Mouse (Mus musculus): ENCODE results near the gene Trim30b. TPM values are rescaled to one million over a fixed set of nuclear protein-coding genes. Genes with fewer than 3 reads are reported as not detected.

Trim30b gene
- total and polyA plus RNA-seq, 3 experiments: 1.1 to 4.6 (median 4.4) TPM

DNA sequence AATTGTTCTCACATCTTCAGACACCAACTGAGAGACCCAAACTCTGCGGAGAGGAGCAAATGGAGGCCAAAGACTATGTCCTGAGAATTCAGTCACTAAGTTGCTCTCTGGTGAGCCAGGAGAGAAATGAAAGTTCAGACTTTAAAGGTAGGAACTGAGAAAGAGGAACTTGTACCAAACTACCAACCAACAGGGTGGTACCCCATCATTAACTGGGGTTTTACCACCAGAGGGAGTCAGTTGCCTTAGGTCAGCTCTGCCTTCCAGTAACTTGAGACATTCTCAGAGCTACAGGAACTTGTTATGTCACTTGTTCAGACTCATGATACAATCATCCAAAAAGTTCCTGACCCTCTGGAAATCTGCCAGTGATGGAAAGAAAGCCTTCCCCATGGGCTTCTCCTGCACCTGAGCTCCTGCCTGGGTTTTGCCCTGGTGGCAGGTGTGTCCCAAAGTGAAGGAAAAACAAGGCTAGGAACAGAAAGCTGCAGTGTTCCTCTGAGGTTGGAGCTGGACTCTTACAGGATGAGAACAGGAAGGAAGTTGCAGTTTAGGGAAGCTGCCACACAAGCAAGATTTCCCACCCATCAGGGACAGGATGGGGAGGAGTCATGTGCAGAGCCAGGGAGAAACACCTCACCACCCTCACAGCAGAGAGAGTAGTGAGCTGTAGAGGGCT is at the start of gene Trim30b (continued):
- no peak for TF ChIP-seq PAX5 (IDR thresholded peaks at IDR 0.05; ENCODE audit: low read length)

DNA sequence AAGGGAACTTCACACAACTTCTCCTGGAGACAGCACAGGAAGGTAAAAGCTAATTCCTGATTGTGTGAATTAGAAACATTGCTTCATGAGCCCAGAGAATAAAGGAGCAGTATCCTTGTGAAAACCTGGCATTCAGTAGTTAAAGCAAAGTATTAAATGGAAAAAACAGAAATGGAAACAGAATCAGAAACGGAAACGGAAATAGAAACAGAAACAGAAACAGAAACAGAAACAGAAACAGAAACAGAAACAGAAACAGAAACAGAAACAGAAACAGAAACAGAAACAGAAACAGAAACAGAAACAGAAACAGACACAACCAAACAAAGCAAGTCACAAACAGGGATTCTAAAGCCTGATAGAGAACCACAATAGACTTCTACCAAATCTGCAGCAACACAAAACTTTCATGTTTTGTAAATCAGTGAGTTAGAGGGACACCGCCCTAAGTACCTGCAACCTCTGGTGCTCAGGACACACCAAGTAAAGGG is 34.8 kb upstream of the Trim30b start:
- no peak overlapping the region for H3K4me2 ChIP-seq (ENCODE audit: insufficient read depth, low read depth, poor library complexity, severe bottlenecking)
- no peaks in the 10 kb centered on the region for H3K27me3 ChIP-seq (replicated peaks)
- peaks cover 0 to 18% of the 10 kb centered on the region in 2 experiments; a peak in 2 of 4 replicates for H3K4me1 ChIP-seq (ENCODE audit: control insufficient read depth in 1 of 2, insufficient read depth in 2 of 2)
- H3K4me3 ChIP-seq (replicated peaks in 1 of 3; ENCODE audit: low read depth in 2 of 3, low read length in 2 of 3, poor library complexity in 1 of 3): no peak overlapping the region
- in situ Hi-C loops (cut with MboI; ENCODE audit: low pct_ligation_motif_present, low pct_unique_long_range_greater_than_20kb, low sequenced_read_pairs) (no loop called here), dilution Hi-C loops (cut with MboI; ENCODE audit: extremely low pct_ligation_motif_present, extremely low pct_unique_long_range_greater_than_20kb, low sequenced_read_pairs) (no loop called here)
- TF ChIP-seq IRF4 (IDR thresholded peaks at IDR 0.05; ENCODE audit: low read depth, low read length) (peak; percentile 86), KAT2A (IDR thresholded peaks at IDR 0.05; ENCODE audit: insufficient replicate concordance, low read length) (no peak), EP300 (IDR thresholded peaks at IDR 0.05; ENCODE audit: low read length) (peak; percentile 59; the same call in 1 of the 2 replicates), MEF2A (IDR thresholded peaks at IDR 0.05; ENCODE audit: borderline replicate concordance, low read depth, low read length) (peak; percentile 81), JUN (IDR thresholded peaks at IDR 0.05; ENCODE audit: insufficient read depth, low read depth, low read length) (no peak), HCFC1 (IDR thresholded peaks at IDR 0.05; ENCODE audit: low read depth, low read length) (peak; percentile 51), ETS1 (conservative IDR thresholded peaks at IDR 0.05; ENCODE audit: low read depth, low read length) (peak; percentile 100), TCF12 (IDR thresholded peaks at IDR 0.05; ENCODE audit: low read depth, low read length) (0 out of 2 replicates have a peak, but pooled peaks have one; percentile 29)
- H3K9ac ChIP-seq (ENCODE audit: insufficient read depth, low read depth): no peak overlapping the region
- no peak overlapping the region for H3K27ac ChIP-seq (ENCODE audit: insufficient read depth, low read depth)
- H3K79me2 ChIP-seq (replicated peaks; ENCODE audit: control insufficient read depth, extremely low read depth, insufficient read depth, poor library complexity, severe bottlenecking): no peaks in the 10 kb centered on the region
- peak; percentile 6 for DNase-seq (ENCODE audit: extremely low read depth)
- no peaks in the 10 kb centered on the region for H3K9me3 ChIP-seq (replicated peaks; ENCODE audit: low read length)
- H3K36me3 ChIP-seq (replicated peaks in 1 of 2; ENCODE audit: control insufficient read depth in 1 of 2, insufficient read depth in 1 of 2, low read length in 1 of 2): peaks cover 0 to 8% of the 10 kb centered on the region in 2 experiments

DNA sequence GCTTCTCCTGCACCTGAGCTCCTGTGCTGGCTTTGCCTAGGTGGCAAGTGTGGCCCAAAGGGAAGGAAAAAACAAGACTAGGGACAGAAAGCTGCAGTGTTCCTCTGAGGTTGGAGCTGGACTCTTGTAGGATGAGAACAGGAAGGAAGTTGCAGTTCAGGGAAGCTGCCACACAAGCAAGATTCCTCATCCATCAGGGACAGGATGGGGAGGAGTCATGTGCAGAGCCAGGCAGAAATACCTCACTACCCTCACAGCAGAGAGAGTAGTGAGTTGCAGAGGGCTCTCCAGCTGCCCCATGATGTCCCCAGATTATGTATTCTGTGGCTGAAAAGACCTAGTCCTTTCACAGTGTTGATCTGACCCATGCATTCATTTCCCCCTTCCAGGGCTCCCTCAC is 31.5 kb upstream of the Trim30b start:
- in situ Hi-C loops (cut with MboI; ENCODE audit: low pct_ligation_motif_present, low pct_unique_long_range_greater_than_20kb, low sequenced_read_pairs) (no loop called here), dilution Hi-C loops (cut with MboI; ENCODE audit: extremely low pct_ligation_motif_present, extremely low pct_unique_long_range_greater_than_20kb, low sequenced_read_pairs) (no loop called here)
- H3K4me2 ChIP-seq (ENCODE audit: insufficient read depth, low read depth, poor library complexity, severe bottlenecking): no peak overlapping the region
- TF ChIP-seq POLR2AphosphoS2 (IDR thresholded peaks at IDR 0.05; ENCODE audit: low read depth, low read length) (no peak), UBTF (IDR thresholded peaks at IDR 0.05; ENCODE audit: low read depth, low read length) (no peak), JUN (IDR thresholded peaks at IDR 0.05; ENCODE audit: insufficient read depth, low read depth, low read length) (no peak), ZC3H11A (IDR thresholded peaks at IDR 0.05; ENCODE audit: low read depth, low read length) (no peak), GABPA (IDR thresholded peaks at IDR 0.05; ENCODE audit: insufficient replicate concordance, low read depth, low read length) (no peak), KAT2A (IDR thresholded peaks at IDR 0.05; ENCODE audit: insufficient replicate concordance, low read length) (no peak), RAD21 (IDR thresholded peaks at IDR 0.05; ENCODE audit: low read depth, low read length) (no peak), EP300 (IDR thresholded peaks at IDR 0.05; ENCODE audit: low read length) (no peak), ZNF384 (IDR thresholded peaks at IDR 0.05; ENCODE audit: low read depth, low read length) (no peak), ZKSCAN1 (IDR thresholded peaks at IDR 0.05; ENCODE audit: borderline replicate concordance, low read depth, low read length) (no peak), HCFC1 (IDR thresholded peaks at IDR 0.05; ENCODE audit: low read depth, low read length) (no peak)
- no peaks in the 10 kb centered on the region for H3K36me3 ChIP-seq (replicated peaks in 1 of 2; ENCODE audit: control insufficient read depth in 1 of 2, insufficient read depth in 1 of 2, low read length in 1 of 2)
- no peaks in the 10 kb centered on the region for H3K79me2 ChIP-seq (replicated peaks; ENCODE audit: control insufficient read depth, extremely low read depth, insufficient read depth, poor library complexity, severe bottlenecking)
- H3K9me3 ChIP-seq (replicated peaks; ENCODE audit: low read length): no peaks in the 10 kb centered on the region
- no peak overlapping the region for H3K27ac ChIP-seq (ENCODE audit: insufficient read depth, low read depth)
- H3K9ac ChIP-seq (ENCODE audit: insufficient read depth, low read depth): no peak overlapping the region
- no peak overlapping the region for H3K4me3 ChIP-seq (replicated peaks in 1 of 3; ENCODE audit: low read depth in 2 of 3, low read length in 2 of 3, poor library complexity in 1 of 3)
- no peaks in the 10 kb centered on the region for H3K27me3 ChIP-seq (replicated peaks)
- H3K4me1 ChIP-seq (ENCODE audit: control insufficient read depth in 1 of 2, insufficient read depth in 2 of 2): peaks cover 0 to 22% of the 10 kb centered on the region in 2 experiments; a peak in 2 of 4 replicates
- DNase-seq (ENCODE audit: extremely low read depth): no peak

All from CH12.LX (cell line).